ENCODE assay signal across 8 mouse cellular contexts in the genomic region with DNA sequence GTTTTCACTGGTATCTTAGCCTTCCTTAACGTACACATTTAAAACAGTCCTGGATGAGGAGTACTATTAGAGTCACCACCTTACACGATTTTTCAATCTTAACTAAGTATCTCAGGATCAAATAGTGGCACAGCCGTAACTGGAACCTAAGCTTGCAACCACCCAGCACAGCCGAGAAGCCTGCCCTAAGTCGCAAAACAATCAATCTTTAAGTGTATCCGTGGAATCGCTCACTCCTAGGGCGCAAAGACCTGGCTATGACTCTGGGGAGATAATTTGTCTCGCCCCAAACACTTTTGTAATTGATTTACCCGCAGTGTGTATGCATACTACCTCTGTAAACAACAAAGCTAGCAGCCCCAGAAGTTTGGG.
DNase-seq lines count a peak whose midpoint lies in the region; ATAC-seq and TF ChIP-seq lines count a peak whose summit lies in the region.

No protein-coding gene starts in this region.

- DNase-seq in heart, adult 8-10 months (ENCODE audit: low spot score): no peak
- no peak for DNase-seq in G1E (ENCODE audit: low spot score)
- no peak for DNase-seq in hindbrain, embryonic 11.5 days (ENCODE audit: low spot score)
- DNase-seq in midbrain, embryonic 10.5 days (ENCODE audit: low spot score): no peak
- no peak for DNase-seq in retina, embryonic 14.5 days (ENCODE audit: low spot score)
- DNase-seq in T-cell, adult 2 months (ENCODE audit: low spot score): no peak
- no peak for DNase-seq in urinary bladder, postnatal 4 days (ENCODE audit: low spot score in 2 of 2)

- H3K27me3 ChIP-seq in heart, embryonic 14.5 days (ENCODE audit: control insufficient read depth, insufficient read depth, low read length): no peaks in the 10 kb centered on the region
- no peaks in the 10 kb centered on the region for H3K27me3 ChIP-seq in G1E (ENCODE audit: insufficient read depth, low read length)
- no peaks in the 10 kb centered on the region for H3K27me3 ChIP-seq in hindbrain, embryonic 11.5 days (ENCODE audit: control insufficient read depth, insufficient read depth, low read length)
- no peaks in the 10 kb centered on the region for H3K27me3 ChIP-seq in midbrain, embryonic 10.5 days (ENCODE audit: low read depth, poor library complexity, severe bottlenecking)

- H3K36me3 ChIP-seq in heart, embryonic 14.5 days (ENCODE audit: control insufficient read depth, insufficient read depth, low read length): 0 out of 2 replicates have a peak, but pooled peaks cover 11% of the 10 kb centered on the region
- H3K36me3 ChIP-seq in G1E (replicated peaks): peaks cover 10% of the 10 kb centered on the region
- H3K36me3 ChIP-seq in hindbrain, embryonic 11.5 days (ENCODE audit: control insufficient read depth, insufficient read depth, low read length): no peaks in the 10 kb centered on the region
- peaks cover 23% of the 10 kb centered on the region for H3K36me3 ChIP-seq in midbrain, embryonic 10.5 days

- no peak for ATAC-seq in heart, embryonic 14.5 days (ENCODE audit: insufficient number of reproducible peaks, insufficient read depth, low FRiP score, low read depth)
- ATAC-seq in G1E (ENCODE audit: extremely low read depth, insufficient number of reproducible peaks, low FRiP score, poor library complexity, severe bottlenecking): peak; percentile 2; the same call in 1 of the 2 replicates
- ATAC-seq in hindbrain, embryonic 11.5 days (ENCODE audit: low FRiP score): no peak

- peak overlapping the region; percentile 67 for H3K9ac ChIP-seq in heart, embryonic 14.5 days (ENCODE audit: low read length)
- H3K9ac ChIP-seq in hindbrain, embryonic 11.5 days (ENCODE audit: low read depth, low read length): peak overlapping the region; percentile 41; the same call in 1 of the 2 replicates

- H3K27ac ChIP-seq in heart, embryonic 14.5 days (replicated peaks in 1 of 2; ENCODE audit: control insufficient read depth in 1 of 2, insufficient read depth in 1 of 2, low read depth in 2 of 2, low read length in 2 of 2): no peak overlapping the region
- H3K27ac ChIP-seq in hindbrain, embryonic 11.5 days (ENCODE audit: low read depth, low read length): no peak overlapping the region
- peak overlapping the region; percentile 92 for H3K27ac ChIP-seq in midbrain, embryonic 10.5 days (replicated peaks)

- H3K9me3 ChIP-seq in heart, embryonic 14.5 days (ENCODE audit: control insufficient read depth, low read length): no peaks in the 10 kb centered on the region
- no peaks in the 10 kb centered on the region for H3K9me3 ChIP-seq in G1E (replicated peaks)
- no peaks in the 10 kb centered on the region for H3K9me3 ChIP-seq in hindbrain, embryonic 11.5 days (ENCODE audit: control insufficient read depth, low read length)
- peaks cover 6% of the 10 kb centered on the region; the same call in 1 of the 2 replicates for H3K9me3 ChIP-seq in midbrain, embryonic 10.5 days (replicated peaks)

- no peak for TF ChIP-seq CTCF in G1E (IDR thresholded peaks at IDR 0.05; ENCODE audit: low read depth, low read length)

- 6% methylated on average over 10 of the region's 10 CpGs for WGBS in heart, embryonic 14.5 days
- 6% methylated on average over 10 of the region's 10 CpGs for WGBS in hindbrain, embryonic 11.5 days
- WGBS in midbrain, embryonic 10.5 days: 5% methylated on average over 10 of the region's 10 CpGs

- H3K4me3 ChIP-seq in heart, embryonic 14.5 days (ENCODE audit: control insufficient read depth in 1 of 2, insufficient read depth in 1 of 2, low read depth in 1 of 2, low read length in 2 of 2): peak overlapping the region; percentile 52 to 82
- H3K4me3 ChIP-seq in G1E (ENCODE audit: low read depth, low read length): peak overlapping the region; percentile 99
- peak overlapping the region; percentile 92 for H3K4me3 ChIP-seq in hindbrain, embryonic 11.5 days (ENCODE audit: low read depth, low read length)
- peak overlapping the region; percentile 91 for H3K4me3 ChIP-seq in midbrain, embryonic 10.5 days

- H3K4me2 ChIP-seq in heart, embryonic 14.5 days (ENCODE audit: low read length): peak overlapping the region; percentile 88
- H3K4me2 ChIP-seq in hindbrain, embryonic 11.5 days (replicated peaks; ENCODE audit: low read depth, low read length): peak overlapping the region; percentile 38

- H3K4me1 ChIP-seq in heart, embryonic 14.5 days (ENCODE audit: control insufficient read depth in 2 of 2, insufficient read depth in 2 of 2, low read length in 2 of 2): peaks cover 2 to 19% of the 10 kb centered on the region in 2 experiments; a peak in 3 of 4 replicates
- H3K4me1 ChIP-seq in G1E (ENCODE audit: insufficient read depth, low read depth, low read length): peaks cover 22% of the 10 kb centered on the region
- H3K4me1 ChIP-seq in hindbrain, embryonic 11.5 days (replicated peaks; ENCODE audit: control insufficient read depth, insufficient read depth, low read length): 0 out of 2 replicates have a peak, but pooled peaks cover 2% of the 10 kb centered on the region
- peaks cover 24% of the 10 kb centered on the region for H3K4me1 ChIP-seq in midbrain, embryonic 10.5 days
